Mouse (Mus musculus) cerebellum, adult 2 months (tissue): ENCODE data around the gene Qprt.

Source experiments
- CTCF ChIP-seq: fragments of 200-500 bp; IDR thresholded peaks from 2 replicates; pipeline ENCODE4 v1.5.1; 2011; ENCODE audit warnings: low read depth, mild to moderate bottlenecking, control low read depth, low read length, moderate library complexity, borderline replicate concordance; ENCODE audit not compliant: insufficient read depth
- POLR2A ChIP-seq: fragments of 200-500 bp; IDR thresholded peaks from 2 replicates; pipeline ENCODE4 v1.6.1; 2011; ENCODE audit warnings: low read length, control low read depth, borderline replicate concordance; ENCODE audit not compliant: insufficient read depth

DNA sequence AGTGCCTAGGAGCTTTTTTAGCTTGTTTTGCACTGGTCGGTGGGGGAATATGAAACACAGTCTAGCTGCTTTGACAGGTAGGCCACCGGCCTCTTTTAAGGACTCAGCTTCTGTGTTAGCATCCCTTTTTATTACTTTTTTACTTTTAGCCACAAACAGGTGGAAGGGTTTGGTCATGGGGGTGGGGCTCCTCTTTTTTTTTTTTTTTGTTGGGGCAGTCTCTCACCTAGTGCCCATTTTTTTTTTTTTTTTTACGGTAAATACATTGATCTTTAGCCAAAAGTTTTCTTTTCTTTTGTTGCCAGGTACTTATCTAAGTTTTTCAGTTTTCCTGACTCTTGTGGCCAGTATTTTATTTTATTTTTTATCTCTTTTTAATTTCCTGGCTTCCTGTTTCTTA, 33.9 kb downstream of the Qprt start:
- no peak for TF ChIP-seq POLR2A
- no peak for TF ChIP-seq CTCF
